Mouse (Mus musculus): ENCODE data around the gene Ucn3.

Ucn3 gene

GRCm38 (mm10) chr13:3892601-3893000 is 52.5 kb downstream of the Ucn3 start:
- peak; percentile 17 for DNase-seq (ENCODE audit: inconsistent ontology term)

- peak; percentile 17 for DNase-seq (ENCODE audit: inconsistent ontology term)
These were observed 53.6 kb downstream of the Ucn3 start for GRCm38 (mm10) chr13:3891479-3892087.
